Mouse (Mus musculus) brain, adult 10 weeks (tissue): Measurements from ENCODE around the gene Nt5dc3. TPM values are rescaled to one million over a fixed set of nuclear protein-coding genes. Genes with fewer than 3 reads are reported as not detected.

Source experiments
- polyA plus RNA-seq: library from polyadenylated mRNA; stranded (reverse); fragments of 350-450 nt; fragmentation: Illumina TruSeq; extraction: RNeasy Lipid Tissue Mini Kit (QIAGEN cat#74804); gene quantifications from one replicate; pipeline ENCODE4 v1.2.3, GENCODE M21; 2015; ENCODE audit warnings: low read depth, low replicate concordance

Nt5dc3 gene
- polyA plus RNA-seq: 58.2 TPM

DNA sequence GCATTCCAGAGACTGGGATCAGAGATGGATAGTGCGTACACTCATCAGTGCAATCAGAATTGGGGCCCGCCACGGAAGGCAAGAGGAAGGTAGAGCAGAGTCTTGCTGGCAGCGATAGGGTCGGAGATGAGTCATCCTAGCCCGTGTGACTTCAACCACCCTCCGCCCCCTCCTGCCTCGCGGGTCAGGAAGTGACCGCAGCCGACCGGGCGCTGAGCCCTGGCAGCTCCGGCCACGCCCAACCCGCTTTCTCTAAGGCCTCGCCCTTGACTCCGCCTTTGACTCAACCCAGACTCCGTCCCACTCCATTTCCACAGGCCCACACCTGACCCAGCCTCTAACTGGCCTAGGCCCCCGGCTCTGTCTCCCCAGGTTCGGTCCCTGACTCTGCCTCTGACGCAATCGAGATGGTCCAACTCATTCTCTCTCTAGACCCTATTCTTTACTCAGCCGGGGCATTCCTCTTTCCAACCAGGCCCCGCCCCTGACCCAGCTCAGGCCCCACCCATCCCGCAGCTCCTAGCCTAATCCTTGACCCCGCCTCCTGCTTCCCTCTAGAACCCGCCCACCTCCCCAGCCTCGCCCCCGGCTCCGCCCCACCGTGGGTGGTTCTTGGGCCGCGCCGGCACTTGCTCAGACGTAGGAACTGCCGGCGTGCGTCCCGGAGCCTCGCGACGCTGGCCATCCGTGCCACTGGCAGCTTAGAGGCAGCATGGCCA is at the start of gene Nt5dc3:
Gene Nt5dc3, plus strand, starts transcription at position 608 of the 719 bp plus-strand sequence.

GRCm38 (mm10) chr10:86763672-86764071 is 15.1 kb upstream of the Nt5dc3 start, which contains the start of gene Gm49358:
TSS of gene Gm49358 (plus strand) at chr10:86763972.

Other genes starting within 250 kb of the Nt5dc3 start
- 302 TPM for gene Hsp90b1, start 73.5 kb upstream of the Nt5dc3 start, polyA plus RNA-seq
- 0.91 TPM for gene Ttc41, start 73.2 kb upstream of the Nt5dc3 start, polyA plus RNA-seq
- 2.7 TPM for gene Gm49358, start 15.0 kb upstream of the Nt5dc3 start, polyA plus RNA-seq
- gene Stab2, start 229.0 kb downstream of the Nt5dc3 start, polyA plus RNA-seq: 0.18 TPM